Mouse (Mus musculus) right cerebral cortex, adult 18-20 months (tissue): ENCODE measurements around the gene Ndufs1.
A peak's percentile ranks its signal among the peaks of the same experiment; 100 is the strongest.
"Not testable (repeated sequence)": the region's sequence is repeated elsewhere in the genome, so short reads cannot be mapped to it uniquely, and the experiment has no call there.

ENCODE experiments used
- DNase-seq: peaks from one replicate; pipeline ENCODE4 v3.0.0; 2022; ENCODE audit warnings: mixed read lengths

Ndufs1 gene

DNA sequence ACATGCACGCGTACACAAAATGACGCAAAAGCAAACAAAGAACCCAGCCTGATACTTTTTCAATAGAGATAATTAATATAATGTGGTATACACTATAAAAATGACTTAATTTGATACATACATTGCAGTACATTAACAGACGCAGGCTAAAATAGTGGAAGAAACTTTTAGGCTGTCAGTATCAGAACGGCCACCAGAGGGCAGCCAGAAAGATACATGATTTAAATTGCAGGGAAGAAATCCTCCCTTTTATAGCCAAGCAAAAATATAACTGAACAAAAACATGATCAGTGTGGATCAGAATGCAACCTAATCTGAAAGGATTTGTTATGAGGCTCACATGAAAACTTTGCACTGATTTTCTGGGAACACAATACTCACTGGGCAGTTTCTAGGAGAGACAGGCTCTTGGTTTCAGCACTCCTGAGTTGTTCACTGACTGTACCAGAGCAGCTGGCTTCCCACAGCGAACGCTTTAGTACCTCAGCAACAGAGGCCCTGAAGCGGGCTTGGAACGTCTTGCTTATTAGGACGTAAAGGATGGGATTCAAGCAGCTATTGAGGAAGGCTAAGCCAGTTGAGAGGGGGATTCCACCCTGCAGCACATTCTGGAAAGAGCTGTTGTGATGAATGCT is 6.1 kb upstream of the Ndufs1 start:
- peak; percentile 62 for DNase-seq

DNA sequence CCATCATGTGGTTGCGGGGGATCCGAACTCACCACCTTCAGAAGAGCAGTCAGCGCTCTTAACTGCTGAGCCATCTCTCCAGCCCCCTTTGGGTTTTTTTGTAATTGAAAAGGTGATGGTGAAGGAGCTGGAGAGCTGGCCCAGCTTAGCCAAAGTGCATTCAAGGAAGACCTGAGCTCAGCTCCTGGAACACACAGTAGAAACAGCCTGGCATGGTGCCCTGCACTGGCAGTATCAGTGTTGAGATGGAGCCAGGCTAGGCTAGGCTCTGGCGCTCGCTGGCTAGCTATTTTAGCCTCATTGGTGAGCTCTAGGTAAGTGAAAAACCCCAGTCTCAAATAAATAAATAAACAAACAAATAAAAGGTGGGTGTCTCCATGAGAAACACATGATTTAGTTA is 5.6 kb upstream of the Ndufs1 start:
- no peak for DNase-seq

DNA sequence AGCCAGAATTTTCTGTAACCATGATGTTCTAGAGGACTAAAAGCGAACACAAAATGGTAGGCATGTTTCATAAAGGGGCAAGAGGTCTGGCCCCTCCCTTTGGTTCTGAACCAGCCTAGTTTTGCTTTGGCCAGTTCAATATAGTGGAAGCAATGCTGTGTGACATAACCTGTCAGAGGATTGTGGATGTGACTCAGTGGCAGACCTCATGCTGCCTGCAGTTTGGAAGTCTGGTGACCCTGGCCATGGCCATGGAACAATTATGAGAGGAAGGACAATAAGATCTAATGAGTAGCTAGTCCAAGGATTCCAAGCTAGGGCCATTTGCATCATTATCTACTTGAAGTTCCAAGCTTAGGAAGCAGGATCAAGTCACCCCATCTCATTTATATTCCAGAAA is 4.8 kb upstream of the Ndufs1 start:
- no peak for DNase-seq

DNA sequence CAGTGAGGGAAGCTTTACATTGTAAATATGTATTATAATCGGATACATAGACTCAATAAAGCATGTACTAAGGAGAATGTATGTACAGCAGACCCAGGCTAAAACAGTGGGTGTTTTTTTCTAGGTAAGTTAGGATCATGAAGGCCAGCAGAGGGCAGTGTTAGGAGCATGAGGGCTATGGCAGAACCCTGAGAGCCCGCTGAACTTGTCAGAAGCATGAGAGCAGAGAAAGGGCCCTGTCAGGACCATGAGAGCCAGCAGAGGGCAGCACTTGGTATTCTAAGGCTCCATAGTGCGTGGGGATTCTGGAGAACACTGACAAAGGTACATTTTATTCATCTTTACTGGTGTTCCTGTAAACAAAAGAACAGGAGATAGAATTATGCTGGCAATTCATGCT is 4.4 kb upstream of the Ndufs1 start:
- DNase-seq, result peak; percentile 93

DNA sequence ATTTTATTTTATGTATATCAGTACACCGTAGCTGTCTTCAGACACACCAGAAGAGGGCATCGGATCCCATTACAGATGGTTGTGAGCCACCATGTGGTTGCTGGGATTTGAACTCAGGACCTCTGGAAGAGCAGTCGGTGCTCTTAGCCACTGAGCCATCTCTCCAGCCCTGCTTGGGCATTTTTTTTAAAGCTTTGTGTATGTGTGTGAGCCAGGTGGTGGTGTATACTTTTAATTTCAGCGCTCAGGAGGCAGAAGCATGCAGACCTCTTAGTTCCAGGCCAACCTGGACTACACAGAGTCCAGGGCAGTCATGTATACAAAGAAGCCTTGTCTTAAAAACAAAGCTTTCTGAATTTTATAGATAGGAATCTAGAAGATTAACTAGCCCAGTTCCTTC is 3.9 kb upstream of the Ndufs1 start:
- not testable (repeated sequence) for DNase-seq

DNA sequence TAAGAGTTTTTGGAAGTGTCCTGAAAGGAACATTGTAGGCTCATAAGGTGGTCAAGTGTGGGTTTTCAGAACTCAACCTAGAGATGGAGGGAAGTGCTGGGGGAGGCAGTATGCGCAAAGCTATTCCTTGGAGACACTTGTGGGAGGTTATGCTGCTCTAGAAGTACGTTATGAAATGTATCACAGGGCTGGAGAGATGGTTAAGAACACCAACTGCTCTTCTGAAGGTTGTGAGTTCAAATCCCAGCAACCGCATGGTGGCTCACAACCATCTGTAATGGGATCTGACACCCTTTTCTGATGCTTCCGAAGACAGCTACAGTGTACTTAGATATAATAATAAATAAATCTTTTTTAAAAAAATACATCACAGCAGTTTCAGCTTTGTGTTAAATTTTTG is 3.5 kb upstream of the Ndufs1 start:
- DNase-seq, result no peak

DNA sequence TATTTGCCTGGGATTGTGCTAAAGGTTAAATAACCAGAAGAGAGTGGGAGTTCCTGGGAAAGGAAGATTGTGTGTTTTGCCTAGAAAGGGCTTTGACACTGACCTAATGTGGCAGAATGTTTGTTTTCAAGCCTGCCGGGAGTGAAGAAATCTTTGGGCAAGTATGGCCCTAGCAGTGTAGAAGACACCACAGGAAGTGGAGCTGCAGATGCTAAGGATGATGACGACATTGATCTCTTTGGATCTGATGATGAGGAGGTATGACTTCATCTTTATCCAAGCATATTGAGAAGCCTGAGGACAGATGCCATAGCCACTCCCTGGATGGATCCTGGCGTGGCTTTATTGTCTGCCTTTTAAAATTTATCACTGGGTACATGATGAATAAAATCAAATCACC is 1.7 kb upstream of the Ndufs1 start:
- DNase-seq, result no peak

DNA sequence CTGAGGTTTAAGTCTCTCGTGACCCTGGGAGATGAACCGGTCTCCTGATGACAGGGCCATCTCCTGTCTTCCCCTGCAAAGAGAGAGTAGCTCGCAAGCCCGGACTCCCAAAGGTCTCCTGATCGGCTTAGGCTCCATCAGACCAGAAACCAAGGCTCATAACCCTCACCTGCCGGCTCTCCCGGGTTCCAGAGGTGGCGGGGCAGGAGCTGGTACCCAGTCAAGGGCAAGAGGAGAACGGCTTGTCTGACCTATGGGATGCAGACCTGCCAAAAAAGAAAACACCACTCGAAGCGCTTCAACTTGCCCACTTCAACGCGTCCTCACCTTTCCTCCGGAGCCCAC is 402 bp downstream of the Ndufs1 start:
- DNase-seq, result no peak

DNA sequence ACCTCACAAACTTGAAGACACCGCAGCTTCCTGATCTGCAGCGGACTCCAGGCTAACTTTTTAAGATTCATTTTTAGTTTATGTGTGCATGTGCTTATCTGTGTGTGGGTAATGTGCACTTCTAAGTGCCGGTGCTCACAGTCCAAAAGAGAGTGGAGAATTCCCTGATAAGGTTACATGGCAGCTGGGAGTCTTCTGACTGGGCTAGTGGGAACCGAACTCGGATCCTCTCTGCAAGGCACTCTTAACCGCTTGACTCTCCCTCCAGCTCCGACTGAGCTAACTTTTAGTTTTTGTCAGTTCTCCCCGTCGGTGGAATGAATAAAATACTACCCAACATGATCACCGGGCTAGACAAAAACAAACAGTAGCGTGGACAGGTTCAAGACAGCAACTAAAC is 780 bp downstream of the Ndufs1 start:
- no peak for DNase-seq

DNA sequence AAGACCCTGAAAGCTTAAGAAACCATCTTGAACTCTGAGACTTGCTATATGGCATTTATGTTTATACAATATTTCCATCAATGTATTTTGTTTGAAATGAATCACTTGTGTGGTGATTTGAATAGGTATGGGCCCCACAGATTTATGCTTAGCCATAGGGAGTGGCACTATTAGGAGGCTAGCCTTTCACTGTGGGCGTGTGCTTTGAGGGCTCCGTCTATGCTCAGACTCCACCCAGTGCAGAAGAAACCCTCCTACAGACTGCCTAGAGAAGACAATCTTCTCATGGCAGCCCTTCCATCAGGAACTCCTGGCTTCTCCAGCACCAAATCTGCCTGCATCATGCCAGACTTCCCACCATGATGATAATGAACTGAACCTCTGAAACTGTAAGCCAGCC is 8.0 kb downstream of the Ndufs1 start:
- no peak for DNase-seq

DNA sequence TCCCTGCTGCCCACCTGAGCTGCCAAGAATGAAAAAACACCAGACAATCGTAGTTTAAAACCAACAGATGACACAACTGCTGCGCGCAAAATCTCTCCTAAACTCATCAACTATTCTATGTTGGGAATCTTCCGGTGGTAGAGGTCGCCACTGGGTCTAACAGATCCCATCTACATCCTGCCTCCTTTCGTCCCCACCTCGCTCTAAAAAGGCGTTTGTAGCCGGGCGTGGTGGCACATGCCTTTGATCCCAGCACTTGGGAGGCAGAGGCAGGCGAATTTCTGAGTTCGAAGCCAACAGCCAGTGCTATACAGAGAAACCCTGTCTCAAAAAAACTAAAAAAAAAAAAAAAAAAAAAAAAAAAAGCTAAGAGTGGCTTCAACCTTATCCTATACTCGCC is 36.4 kb downstream of the Ndufs1 start:
- DNase-seq, result no peak

DNA sequence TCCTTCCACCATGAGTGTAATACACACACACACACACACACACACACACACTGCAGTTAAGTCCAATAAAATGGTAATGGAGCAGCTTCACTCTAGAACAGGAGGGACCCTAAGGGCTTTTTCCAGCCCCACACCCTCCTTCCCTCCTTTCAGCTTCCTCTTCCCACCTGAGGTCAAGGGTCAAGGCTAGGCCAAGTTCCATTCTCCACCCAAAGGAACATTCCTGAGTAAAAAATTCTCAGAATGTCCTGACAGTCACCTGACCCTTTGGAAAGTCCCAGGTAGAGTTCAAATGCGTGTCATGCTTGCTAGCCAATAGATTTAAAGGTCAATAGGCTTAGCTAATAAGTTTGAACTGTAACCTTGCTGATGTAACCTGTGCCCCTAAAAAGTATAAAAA is 38.0 kb downstream of the Ndufs1 start:
- not testable (repeated sequence) for DNase-seq

DNA sequence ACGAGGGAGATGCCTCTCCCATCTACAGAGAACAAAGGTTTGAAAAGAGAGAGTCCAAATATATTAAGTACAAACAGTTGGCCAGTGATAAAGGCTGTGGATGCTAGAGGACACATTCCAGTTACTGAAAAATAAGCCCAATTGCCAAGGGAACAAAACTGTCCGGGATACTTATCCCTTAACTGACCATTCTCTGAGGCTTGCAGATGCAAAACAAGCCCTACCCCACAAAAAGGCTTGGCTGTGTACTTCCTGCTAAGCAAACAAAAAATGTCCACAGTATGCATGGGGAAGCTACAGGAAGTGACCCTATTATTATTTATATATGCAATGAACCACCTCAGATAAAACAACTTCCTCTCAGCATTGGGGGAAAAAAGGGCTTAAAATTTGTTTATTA is 38.7 kb downstream of the Ndufs1 start:
- no peak for DNase-seq

DNA sequence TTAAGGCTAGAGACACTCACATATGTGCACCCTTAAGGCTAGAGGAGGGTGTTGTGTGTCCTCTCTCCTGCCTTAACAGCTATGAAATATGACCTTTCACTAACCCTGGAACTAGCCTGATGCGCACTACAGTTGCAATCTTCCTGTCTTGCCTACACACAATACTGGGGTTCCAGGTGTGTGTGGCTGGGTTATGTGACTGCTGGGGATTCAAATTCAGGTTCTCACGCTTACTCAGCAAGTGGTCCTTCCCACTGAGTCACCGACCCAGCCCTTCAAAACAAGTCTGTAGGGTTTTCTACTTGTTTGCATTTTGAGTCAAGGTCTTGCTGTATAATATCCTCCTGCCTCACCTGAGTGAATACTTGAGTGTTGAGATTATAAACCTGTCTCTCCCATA is 42.1 kb downstream of the Ndufs1 start:
- no peak for DNase-seq

DNA sequence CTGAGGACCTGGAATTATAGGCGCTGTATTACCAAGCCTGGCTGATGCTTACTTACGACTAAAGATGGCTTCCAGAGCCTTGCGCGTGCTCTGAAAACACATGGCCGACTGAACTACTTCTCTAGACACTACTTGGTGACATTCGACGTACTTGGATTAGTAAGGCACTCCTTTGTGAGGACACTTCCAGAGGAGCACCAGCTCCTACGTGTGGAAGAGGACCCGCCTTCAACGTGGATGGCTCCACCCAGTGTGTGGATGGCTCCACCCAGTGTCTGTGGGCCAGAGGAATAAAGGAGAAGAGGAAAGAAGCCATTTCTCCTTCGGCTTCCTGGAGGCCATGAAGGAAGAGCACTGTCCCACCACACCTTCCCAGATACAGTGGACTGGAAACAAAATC is 44.9 kb downstream of the Ndufs1 start:
- DNase-seq, result no peak

DNA sequence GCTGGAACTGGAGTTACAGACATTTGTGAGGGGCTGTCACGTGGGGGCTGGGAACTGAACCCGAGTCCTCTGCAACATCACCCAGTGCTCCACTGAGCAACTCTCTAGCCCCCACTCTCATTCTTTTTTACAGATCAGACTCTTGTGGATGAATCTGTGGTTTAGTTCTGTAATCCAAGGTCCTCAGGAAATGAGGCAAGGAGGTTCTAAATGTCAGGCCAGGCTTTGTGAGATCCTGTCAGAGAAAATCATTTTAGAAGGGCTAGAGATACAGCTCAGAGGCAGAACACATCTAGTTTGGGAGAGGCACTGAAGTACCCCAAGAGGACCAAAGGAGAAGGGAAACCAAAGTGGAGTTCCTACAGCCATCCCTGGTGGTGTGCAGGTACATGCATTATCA is 45.8 kb downstream of the Ndufs1 start:
- DNase-seq, result no peak

DNA sequence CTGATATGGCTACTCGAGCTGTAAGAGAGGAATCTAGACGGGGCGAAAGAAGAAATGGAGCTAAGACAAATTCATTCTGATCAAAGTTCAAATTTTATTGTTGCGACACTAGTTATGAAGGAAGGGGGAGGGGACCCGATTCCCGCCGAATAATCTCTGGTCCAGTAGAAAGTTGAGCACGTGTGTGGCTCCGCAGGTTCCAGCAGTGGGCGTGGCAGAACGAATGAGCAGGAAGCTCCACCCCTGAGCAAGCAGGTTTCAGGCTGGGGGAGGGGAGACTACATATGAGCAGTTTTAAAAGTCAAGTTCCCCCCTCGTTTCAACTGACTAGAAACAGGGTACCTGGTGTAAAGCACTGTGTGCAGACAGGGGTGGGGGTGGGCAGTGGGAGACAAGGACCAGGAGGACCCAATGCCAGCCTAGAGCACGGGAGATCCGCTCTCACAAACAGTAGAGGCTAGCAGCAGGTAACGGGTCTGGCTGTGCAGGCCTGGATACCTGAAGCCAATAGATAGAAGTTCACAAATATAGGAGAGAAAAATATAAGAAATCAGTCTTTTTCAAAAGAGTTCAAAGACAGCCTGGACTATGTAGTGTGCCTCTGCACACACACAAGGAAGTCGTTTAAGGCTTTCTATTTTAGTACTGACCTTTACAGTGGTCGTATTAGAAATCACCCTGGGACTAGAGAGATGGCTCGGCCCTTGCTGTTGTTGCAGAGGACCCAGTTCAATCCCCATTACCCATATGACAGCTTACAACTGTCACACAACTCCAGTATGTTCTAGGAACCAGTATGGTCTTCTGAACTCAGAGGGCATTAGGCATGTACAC is 46.6 kb downstream of the Ndufs1 start:
- DNase-seq, result no peak

DNA sequence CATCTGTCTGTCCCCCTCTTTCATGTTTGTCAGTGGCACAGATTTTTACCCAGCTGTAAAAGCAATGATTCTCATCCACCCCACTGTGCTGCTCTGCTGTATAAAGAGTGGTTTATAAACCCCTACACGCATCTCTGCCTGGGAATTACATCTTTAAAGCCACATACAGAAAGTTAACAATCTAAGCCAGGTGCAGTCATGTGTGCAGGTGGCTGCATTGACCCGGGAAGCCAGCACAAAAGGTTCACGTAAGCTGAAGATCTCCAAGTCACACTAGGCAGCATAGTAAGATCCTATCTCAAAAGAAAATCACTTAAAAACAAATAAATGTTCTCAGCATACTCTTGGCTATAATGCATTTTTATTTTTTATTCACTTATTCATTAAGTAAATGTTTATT is 47.4 kb downstream of the Ndufs1 start:
- DNase-seq, result no peak

DNA sequence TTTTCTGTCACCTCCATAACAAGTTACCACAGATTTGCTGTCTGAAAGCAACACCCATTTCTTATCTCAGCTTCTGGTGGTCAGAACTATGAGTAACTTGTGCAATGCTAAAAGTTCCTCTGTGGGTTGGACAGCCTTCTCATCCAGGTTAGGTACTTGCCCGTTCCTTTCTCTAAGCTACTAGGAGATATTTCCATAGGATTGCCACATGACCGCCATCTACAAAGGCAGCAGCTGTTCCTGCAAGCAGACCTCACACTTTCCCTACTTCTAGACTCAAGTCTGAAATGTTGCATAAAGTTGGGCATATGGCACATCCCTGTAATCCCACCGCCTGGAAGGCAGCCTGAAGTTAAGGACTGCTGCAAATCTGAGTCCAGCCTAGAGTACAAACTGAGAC is 50.4 kb downstream of the Ndufs1 start:
- no peak for DNase-seq

DNA sequence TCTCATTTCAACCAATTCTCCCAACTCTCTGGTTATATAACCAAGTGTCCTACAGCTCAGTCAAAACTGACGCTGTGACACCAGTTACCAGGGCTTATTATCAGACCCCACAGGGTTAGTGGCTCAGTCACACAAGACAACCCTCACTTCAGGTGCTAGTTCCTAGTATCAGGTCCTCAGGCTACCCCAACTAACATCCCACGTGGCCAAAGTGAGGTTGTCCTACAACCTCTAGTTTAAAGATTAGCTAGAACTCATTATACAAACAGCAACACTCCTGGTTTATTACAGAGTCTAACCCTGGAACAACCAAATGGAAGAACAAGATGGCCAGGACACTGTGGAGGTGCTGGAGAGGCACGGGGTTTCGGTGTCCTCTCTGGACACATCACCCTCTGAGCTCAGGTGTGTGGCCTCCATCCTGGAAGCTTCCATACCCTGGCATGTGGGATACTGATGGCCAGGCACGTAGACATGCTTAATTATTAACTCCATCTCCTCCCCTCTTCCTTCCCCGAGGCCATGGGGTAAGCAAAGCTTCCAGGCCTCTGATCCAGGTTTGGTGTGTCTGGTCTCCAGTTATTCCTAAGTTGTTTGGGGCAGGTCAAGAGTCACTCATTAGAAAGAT is 52.7 kb downstream of the Ndufs1 start:
- no peak for DNase-seq

DNA sequence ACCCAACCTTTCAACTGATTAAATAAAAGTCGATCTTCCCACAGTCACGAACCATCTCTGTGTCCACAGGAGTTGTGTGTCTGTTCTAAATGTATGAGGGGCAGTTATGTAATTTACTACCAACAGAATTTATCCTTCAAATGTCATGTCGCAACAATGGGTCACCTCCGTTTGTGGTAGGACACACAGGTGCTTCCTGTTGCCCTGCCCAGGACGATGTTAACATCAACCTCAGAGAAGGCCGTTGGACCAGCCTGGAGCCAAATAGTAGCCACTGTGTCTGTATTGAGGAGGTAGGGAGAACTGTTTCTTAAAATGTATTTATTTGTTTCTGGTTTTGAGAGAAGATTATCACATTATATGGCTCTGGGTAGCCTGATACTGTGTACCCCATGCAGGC is 54.6 kb downstream of the Ndufs1 start:
- no peak for DNase-seq

DNA sequence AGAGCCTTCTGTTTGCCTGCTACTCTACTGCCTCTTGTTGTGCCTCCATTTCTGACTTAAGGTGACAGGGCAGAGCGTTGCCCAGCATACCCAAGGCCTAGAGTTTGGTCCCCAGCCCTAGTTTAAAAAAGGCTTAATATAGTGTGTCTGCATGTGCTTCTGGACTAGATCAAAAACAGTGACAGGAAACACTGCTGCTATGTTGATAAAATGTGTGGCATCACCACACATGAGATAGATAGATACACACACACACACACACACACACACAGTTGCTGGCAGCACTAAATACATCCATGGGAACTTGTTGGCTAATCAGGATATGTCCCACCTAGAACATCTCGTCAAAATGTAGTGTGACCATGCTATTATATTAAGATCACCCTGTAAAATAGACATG is 56.3 kb downstream of the Ndufs1 start:
- DNase-seq, result no peak

DNA sequence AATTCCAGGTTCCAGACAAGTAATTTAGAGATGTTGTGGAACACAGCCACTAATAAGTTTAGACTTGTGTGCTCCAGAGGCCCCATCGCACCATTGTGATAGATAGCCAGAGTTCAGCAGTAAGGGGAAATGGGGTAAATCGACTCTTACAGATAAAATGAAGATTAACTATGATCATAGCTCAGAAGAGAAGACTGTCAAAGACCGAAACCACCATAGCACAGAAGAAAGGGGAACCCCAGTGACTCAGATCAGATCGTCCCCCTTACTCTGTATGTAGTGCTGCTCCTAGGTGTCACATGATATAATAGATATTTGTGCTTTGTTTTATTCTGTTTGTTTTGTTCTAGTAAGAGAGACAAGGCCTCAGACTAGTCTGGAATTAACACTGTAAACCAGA is 57.0 kb downstream of the Ndufs1 start:
- no peak for DNase-seq

DNA sequence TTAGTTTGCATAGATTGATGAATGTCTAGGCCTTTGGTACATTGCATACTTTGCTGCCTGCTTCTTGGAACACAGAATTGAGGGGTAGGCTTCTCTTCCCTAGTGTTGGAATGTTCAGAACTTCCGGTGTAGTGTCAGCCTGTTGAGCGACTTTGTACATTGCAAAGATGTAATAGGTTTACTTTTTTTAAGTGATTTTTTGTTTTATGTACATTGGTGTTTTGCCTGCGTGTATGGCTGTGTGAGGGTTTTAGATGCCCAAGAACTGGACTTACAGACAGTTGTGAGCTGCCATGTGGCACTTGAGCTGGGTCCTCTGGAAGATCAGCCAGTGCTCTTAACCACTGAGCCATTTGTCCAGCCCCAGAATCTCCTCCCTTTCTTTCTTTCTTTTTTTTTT is 61.1 kb downstream of the Ndufs1 start:
- DNase-seq, result no peak

DNA sequence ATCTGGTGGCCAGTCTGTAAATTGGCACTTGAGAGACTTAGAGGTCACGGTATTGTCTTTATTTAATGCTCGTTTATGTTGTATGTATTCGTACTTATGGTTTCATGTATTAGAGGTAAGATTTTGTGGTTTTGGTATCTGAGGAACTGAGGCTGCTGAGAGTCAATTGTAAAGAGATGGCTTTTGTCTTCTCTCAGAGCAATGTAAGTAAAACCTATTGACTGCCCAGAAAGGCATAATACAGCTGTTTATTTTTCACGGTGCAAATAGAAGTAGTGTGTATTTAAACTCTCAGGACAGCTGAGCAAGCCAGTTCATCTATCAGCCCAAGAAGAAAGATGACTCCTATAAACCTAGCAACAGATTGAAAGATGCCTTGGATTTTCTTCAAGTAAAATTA is 61.5 kb downstream of the Ndufs1 start:
- no peak for DNase-seq
